Mouse (Mus musculus) adrenal gland, postnatal 0 days (tissue): ENCODE results near the gene Pgm2l1. TPM values are rescaled to one million over a fixed set of nuclear protein-coding genes. Genes with fewer than 3 reads are reported as not detected.

Experiments
- polyA plus RNA-seq: library from polyadenylated mRNA; unstranded; fragments of >200 nt; fragmentation: Nextera tagmentation; extraction: Ambion mirVana; gene quantifications from 2 replicates; pipeline ENCODE4 v1.2.1, GENCODE M21; 2015

Pgm2l1 gene
- polyA plus RNA-seq = 2.0 and 5.6 TPM in 2 replicates

DNA sequence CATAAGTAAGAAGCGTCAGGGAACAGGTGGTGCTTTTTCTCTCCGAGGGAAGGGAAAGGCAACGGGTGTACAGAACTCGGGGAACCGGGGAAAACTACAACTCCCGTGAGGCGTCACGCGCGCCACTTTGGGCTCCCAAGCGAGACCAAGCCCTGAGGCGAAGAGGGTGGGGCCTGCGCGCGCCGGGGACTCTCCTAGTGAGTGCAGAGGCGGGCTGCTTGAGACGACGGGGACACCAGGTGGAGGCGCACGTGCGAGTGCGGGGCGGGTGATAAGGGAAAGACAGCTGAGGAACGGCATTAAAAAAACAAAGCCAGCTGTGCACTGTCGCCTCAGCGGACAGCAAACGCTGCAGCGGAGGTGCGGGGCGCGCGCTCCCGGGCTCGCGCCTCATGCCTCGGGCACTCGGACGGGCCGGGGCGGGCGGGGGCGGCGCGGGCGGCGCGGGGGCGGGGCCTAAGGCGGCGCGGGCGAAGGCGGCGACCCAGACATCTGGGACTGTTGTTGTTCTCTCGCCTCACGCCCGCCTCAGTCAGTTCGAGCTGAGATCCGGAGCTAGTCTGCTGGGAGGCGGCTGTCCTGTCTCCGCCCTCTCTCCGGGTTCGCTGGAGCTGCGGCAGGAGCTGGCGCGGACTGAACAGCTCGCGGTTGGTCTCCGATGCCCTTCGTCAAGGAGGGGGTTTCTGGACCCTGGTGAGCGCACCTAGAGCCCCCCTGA, at the start of gene Pgm2l1:
Gene Pgm2l1 (plus strand): TSS at position 237 of the 718 bp plus-strand sequence.

DNA sequence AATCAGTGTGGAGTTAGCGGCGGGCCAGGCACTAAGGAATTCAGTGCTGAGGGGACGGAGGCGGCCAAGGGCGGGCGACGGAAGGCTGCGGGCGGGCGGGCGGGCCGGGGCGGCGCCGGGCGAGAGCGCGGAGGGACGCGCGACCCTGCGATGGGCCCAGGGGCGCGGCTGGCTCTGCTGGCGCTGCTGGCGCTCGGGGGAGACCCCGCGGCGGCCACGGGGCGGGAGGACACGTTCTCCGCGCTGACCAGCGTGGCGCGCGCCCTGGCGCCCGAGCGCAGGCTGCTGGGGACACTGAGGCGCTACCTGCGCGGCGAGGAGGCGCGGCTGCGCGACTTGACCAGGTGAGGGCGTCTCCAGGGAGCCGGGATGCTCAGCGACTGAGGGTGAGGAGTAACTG, 58.2 kb downstream of the Pgm2l1 start, which contains the start of gene P4ha3:
Gene P4ha3 (plus strand): TSS at position 138 of the 400 bp plus-strand sequence.

Other genes with a start within 250 kb of the Pgm2l1 start
- gene Rnf169, start 246.9 kb upstream of the Pgm2l1 start, polyA plus RNA-seq = 2.7 and 2.9 TPM in 2 replicates
- gene Chrdl2, start 221.2 kb upstream of the Pgm2l1 start, polyA plus RNA-seq = 0.24 TPM in 1 of 2 replicates, not detected in the other
- 15.6 and 27.5 TPM in 2 replicates for gene Pold3, start 105.8 kb upstream of the Pgm2l1 start, polyA plus RNA-seq
- 14.0 and 17.5 TPM in 2 replicates for gene Lipt2, start 68.1 kb upstream of the Pgm2l1 start, polyA plus RNA-seq
- 6.1 and 8.0 TPM in 2 replicates for gene Kcne3, start 50.9 kb upstream of the Pgm2l1 start, polyA plus RNA-seq
- gene P4ha3, start 58.1 kb downstream of the Pgm2l1 start, polyA plus RNA-seq = 2.3 and 3.8 TPM in 2 replicates
- 7.0 and 7.6 TPM in 2 replicates for gene C2cd3, start 144.8 kb downstream of the Pgm2l1 start, polyA plus RNA-seq
- gene Ppme1, start 144.9 kb downstream of the Pgm2l1 start, polyA plus RNA-seq = 31.2 and 35.7 TPM in 2 replicates
- 0.76 and 1.1 TPM in 2 replicates for gene Ucp3, start 245.6 kb downstream of the Pgm2l1 start, polyA plus RNA-seq